Mouse (Mus musculus): ENCODE measurements around the gene Kcnq2. TPM values are rescaled to one million over a fixed set of nuclear protein-coding genes. Genes with fewer than 3 reads are reported as not detected.

Kcnq2 gene
- polyA plus RNA-seq, 1 experiment from 2014 or later = 3.5 TPM

DNA sequence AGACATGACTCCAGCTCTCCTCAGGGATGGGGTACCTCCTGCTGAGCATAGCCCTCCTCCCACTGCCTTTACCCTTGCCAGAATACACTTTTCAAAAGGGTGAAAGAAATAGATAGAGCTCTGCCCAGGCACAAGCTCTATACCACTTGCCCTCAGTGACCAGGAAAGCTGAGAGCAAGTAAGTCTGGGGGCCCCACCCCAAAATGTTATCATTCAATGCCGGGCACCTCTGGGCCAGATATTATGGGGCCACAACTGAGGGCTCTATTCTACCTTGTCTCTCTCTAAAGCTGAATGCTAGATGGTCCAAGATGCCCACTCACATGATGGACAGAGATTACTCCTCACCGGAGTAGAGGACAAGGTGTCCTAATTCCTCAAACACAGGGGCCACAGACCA, 55.6 kb downstream of the Kcnq2 start:
- H3K4me3 ChIP-seq = no peak overlapping the region
- WGBS = 94% methylated on average over 2 of the region's 2 CpGs
- no peaks in the 10 kb centered on the region for H3K36me3 ChIP-seq
- no peak for DNase-seq (ENCODE audit: low spot score)
- peaks cover 16% of the 10 kb centered on the region; the same call in 1 of the 2 replicates for H3K4me1 ChIP-seq
- no peak overlapping the region for H3K27ac ChIP-seq (replicated peaks)
- no peaks in the 10 kb centered on the region for H3K9me3 ChIP-seq (replicated peaks)
- no peaks in the 10 kb centered on the region for H3K27me3 ChIP-seq (ENCODE audit: low read depth, poor library complexity, severe bottlenecking)

- WGBS = 81% methylated on average over 2 of the region's 2 CpGs
- Histone ChIP-seq H3K27ac (replicated peaks) (no peak overlapping the region), H3K27me3 (ENCODE audit: low read depth, poor library complexity, severe bottlenecking) (no peaks in the 10 kb centered on the region), H3K9me3 (replicated peaks) (no peaks in the 10 kb centered on the region), H3K36me3 (no peaks in the 10 kb centered on the region), H3K4me1 (0 out of 2 replicates have a peak, but pooled peaks cover 12% of the 10 kb centered on the region), H3K4me3 (no peak overlapping the region)
- DNase-seq (ENCODE audit: low spot score) = no peak
Measured at GRCm38 (mm10) chr2:181078908-181079307, 56.2 kb downstream of the Kcnq2 start.

DNA sequence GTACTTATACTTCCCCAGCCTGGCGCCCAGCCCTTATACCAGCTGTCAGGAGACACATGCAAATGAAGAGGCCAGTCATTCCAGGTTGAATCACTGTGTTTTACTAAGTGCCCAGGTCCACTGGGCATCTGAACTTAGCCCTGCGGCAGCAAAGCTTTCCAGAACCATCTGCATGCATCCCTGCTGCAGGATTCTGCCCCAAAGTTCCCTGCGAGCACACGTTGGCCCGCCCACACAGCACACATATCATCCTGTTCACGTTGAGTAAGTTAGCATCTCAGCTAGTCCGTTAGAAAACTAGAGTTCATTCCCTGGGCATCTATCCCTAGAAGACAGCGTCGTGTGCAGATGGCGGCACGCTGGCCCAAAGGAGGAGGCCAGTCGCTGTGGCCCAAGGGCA, 59.6 kb downstream of the Kcnq2 start:
- Histone ChIP-seq H3K4me3 (no peak overlapping the region), H3K9me3 (replicated peaks) (no peaks in the 10 kb centered on the region), H3K36me3 (no peaks in the 10 kb centered on the region), H3K27ac (replicated peaks) (no peak overlapping the region), H3K27me3 (ENCODE audit: low read depth, poor library complexity, severe bottlenecking) (no peaks in the 10 kb centered on the region), H3K4me1 (0 out of 2 replicates have a peak, but pooled peaks cover 6% of the 10 kb centered on the region)
- 88% methylated on average over 12 of the region's 12 CpGs for WGBS
- no peak for DNase-seq (ENCODE audit: low spot score)

- 4% methylated on average over 1 of the region's 1 CpGs for WGBS
Measured at GRCm38 (mm10) chr2:181072403-181072714, 62.7 kb downstream of the Kcnq2 start.

GRCm38 (mm10) chr2:181071706-181072402, 63.2 kb downstream of the Kcnq2 start:
- Histone ChIP-seq H3K4me3 (no peak overlapping the region), H3K36me3 (no peaks in the 10 kb centered on the region), H3K4me1 (0 out of 2 replicates have a peak, but pooled peaks cover 4% of the 10 kb centered on the region), H3K27ac (replicated peaks) (no peak overlapping the region), H3K27me3 (ENCODE audit: low read depth, poor library complexity, severe bottlenecking) (no peaks in the 10 kb centered on the region), H3K9me3 (replicated peaks) (no peaks in the 10 kb centered on the region)
- peak; percentile 84 for DNase-seq (ENCODE audit: low spot score)
- WGBS = 67% methylated on average over 7 of the region's 7 CpGs

More at GRCm38 (mm10) chr2:181072403-181072714, 62.7 kb downstream of the Kcnq2 start:
- H3K9me3 ChIP-seq (replicated peaks) = no peaks in the 10 kb centered on the region
- H3K4me3 ChIP-seq = no peak overlapping the region
- H3K4me1 ChIP-seq = 0 out of 2 replicates have a peak, but pooled peaks cover 6% of the 10 kb centered on the region
- H3K36me3 ChIP-seq = no peaks in the 10 kb centered on the region
- DNase-seq (ENCODE audit: low spot score) = no peak
- no peaks in the 10 kb centered on the region for H3K27me3 ChIP-seq (ENCODE audit: low read depth, poor library complexity, severe bottlenecking)
- no peak overlapping the region for H3K27ac ChIP-seq (replicated peaks)

DNA sequence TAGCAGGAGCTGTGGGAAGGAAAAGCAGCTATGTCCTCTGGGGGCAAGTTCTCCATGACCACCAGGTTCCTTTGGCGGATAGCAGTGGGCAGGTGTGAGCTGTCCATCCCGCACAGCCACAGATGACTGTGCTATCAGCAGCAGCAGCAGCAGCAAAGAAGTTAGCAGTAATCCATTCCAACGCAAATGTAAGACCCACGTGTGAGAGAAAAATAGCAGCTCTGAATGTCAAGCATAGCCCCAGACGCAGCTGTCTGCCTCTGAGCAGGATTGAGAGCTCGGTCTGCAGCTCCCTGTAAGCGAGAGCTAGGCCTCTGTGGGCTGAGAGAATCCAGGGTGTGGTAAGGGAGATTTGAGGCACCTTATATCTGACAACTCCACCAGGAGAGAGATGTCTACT, 65.0 kb downstream of the Kcnq2 start:
- H3K27me3 ChIP-seq (ENCODE audit: low read depth, poor library complexity, severe bottlenecking) = no peaks in the 10 kb centered on the region
- no peak overlapping the region for H3K4me3 ChIP-seq
- no peaks in the 10 kb centered on the region for H3K4me1 ChIP-seq
- WGBS = 60% methylated on average over 7 of the region's 7 CpGs
- no peak for DNase-seq (ENCODE audit: low spot score)
- H3K27ac ChIP-seq (replicated peaks) = no peak overlapping the region
- no peaks in the 10 kb centered on the region for H3K36me3 ChIP-seq
- H3K9me3 ChIP-seq (replicated peaks) = no peaks in the 10 kb centered on the region

GRCm38 (mm10) chr2:181068499-181068898, 66.6 kb downstream of the Kcnq2 start:
- no peak overlapping the region for H3K4me3 ChIP-seq
- no peaks in the 10 kb centered on the region for H3K27me3 ChIP-seq (ENCODE audit: low read depth, poor library complexity, severe bottlenecking)
- H3K4me1 ChIP-seq = no peaks in the 10 kb centered on the region
- no peaks in the 10 kb centered on the region for H3K36me3 ChIP-seq
- 76% methylated on average over 5 of the region's 5 CpGs for WGBS
- H3K9me3 ChIP-seq (replicated peaks) = no peaks in the 10 kb centered on the region
- no peak overlapping the region for H3K27ac ChIP-seq (replicated peaks)
- DNase-seq (ENCODE audit: low spot score) = no peak

DNA sequence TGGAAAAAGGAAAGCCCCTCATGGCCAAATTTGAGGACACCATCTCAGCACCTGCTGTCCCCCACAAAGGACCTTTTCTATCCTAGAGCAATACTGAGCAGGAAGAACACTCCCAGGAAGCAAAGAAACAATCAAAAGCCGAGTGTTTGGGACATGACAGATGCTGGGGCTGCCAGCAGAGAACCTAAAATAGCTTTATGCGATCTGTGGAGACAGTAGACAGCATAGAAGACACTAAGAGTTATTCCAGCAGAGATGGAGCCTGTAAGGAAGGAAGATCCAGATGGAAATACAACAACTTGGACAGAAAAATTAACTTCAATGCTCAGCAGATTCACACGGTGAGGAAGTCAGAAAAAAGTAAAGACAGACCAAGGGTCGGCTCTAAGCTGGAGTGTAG, 69.3 kb downstream of the Kcnq2 start:
- no peak overlapping the region for H3K4me3 ChIP-seq
- no peaks in the 10 kb centered on the region for H3K9me3 ChIP-seq (replicated peaks)
- no peaks in the 10 kb centered on the region for H3K4me1 ChIP-seq
- no peak for DNase-seq (ENCODE audit: low spot score)
- no peaks in the 10 kb centered on the region for H3K27me3 ChIP-seq (ENCODE audit: low read depth, poor library complexity, severe bottlenecking)
- 76% methylated on average over 4 of the region's 4 CpGs for WGBS
- no peak overlapping the region for H3K27ac ChIP-seq (replicated peaks)
- no peaks in the 10 kb centered on the region for H3K36me3 ChIP-seq

DNA sequence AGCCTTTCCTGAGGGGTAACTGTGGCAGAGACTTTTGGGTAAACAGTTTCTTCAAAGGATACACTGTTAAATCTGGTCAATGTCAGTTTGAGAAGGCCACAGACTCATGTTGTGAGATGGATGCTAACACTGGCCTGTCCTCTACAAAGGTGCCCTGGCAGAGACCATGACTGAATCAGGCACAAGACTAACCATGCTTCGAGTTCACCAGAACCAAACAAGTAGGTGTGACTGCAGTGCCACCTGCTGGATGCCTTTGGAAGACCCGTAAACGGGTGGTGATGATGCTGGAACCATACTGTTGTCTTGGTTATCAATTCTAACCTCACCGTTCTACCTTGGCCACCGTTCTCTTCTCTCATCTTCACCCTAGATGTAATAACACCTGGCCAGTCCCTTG, 75.0 kb downstream of the Kcnq2 start:
- DNase-seq (ENCODE audit: low spot score) = peak; percentile 77
- no peaks in the 10 kb centered on the region for H3K27me3 ChIP-seq (ENCODE audit: low read depth, poor library complexity, severe bottlenecking)

DNA sequence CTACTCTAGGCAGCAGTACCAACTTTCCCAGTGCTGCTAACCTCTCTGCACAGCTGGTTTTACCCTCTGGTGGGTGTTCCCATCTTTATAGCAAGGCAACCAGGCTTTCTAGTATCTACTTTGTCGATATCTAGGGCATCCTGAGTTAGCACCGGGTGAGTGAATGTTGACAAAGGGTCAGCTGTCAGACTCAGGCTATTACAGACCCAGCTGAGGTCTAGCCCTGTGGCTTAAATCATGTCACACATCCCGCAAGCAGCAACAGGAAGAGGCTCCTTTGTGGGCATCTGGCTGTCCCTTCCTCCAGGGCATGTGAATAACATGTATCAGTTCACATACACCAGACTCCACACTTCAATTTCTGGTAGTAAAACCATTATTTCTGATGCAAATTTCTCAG, 76.9 kb downstream of the Kcnq2 start:
- WGBS = 79% methylated on average over 3 of the region's 3 CpGs
- H3K4me3 ChIP-seq = no peak overlapping the region
- H3K9me3 ChIP-seq (replicated peaks) = no peaks in the 10 kb centered on the region
- no peaks in the 10 kb centered on the region for H3K36me3 ChIP-seq
- no peaks in the 10 kb centered on the region for H3K27me3 ChIP-seq (ENCODE audit: low read depth, poor library complexity, severe bottlenecking)
- no peak for DNase-seq (ENCODE audit: low spot score)
- H3K4me1 ChIP-seq = peaks cover 18% of the 10 kb centered on the region
- H3K27ac ChIP-seq (replicated peaks) = peak overlapping the region; percentile 10; the same call in 1 of the 2 replicates

More for the DNA sequence above, 75.0 kb downstream of the Kcnq2 start:
- Histone ChIP-seq H3K27ac (replicated peaks) (no peak overlapping the region), H3K4me3 (no peak overlapping the region), H3K4me1 (peaks cover 18% of the 10 kb centered on the region), H3K9me3 (replicated peaks) (no peaks in the 10 kb centered on the region), H3K36me3 (no peaks in the 10 kb centered on the region)
- 24% methylated on average over 5 of the region's 5 CpGs for WGBS

DNA sequence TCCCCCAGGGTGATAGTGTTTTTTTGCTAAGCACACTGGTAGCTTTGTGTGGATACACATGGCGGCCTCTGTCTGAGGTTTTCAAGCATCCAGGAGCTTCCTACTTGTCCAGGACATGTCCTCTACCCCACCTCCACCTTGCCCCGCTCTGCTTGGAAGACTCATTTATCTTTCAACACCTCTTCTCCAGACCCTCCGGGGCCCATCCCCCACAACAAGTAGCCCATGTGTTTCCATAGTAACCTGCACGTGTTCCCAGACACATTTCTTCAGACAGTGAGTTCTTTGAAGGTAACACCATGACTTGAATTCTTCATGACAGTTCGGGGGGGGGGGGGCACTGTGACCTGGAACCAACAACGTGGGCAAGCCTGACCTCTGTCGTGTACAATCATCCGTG, 77.8 kb downstream of the Kcnq2 start:
- no peak overlapping the region for H3K4me3 ChIP-seq
- no peak overlapping the region for H3K27ac ChIP-seq (replicated peaks)
- no peaks in the 10 kb centered on the region for H3K36me3 ChIP-seq
- H3K4me1 ChIP-seq = peaks cover 18% of the 10 kb centered on the region
- H3K27me3 ChIP-seq (ENCODE audit: low read depth, poor library complexity, severe bottlenecking) = no peaks in the 10 kb centered on the region
- 68% methylated on average over 8 of the region's 8 CpGs for WGBS
- no peak for DNase-seq (ENCODE audit: low spot score)
- H3K9me3 ChIP-seq (replicated peaks) = no peaks in the 10 kb centered on the region

- Histone ChIP-seq H3K27me3 (ENCODE audit: low read depth, poor library complexity, severe bottlenecking) (0 out of 2 replicates have a peak, but pooled peaks cover 6% of the 10 kb centered on the region), H3K4me1 (peaks cover 10% of the 10 kb centered on the region), H3K9me3 (replicated peaks) (no peaks in the 10 kb centered on the region), H3K27ac (replicated peaks) (no peak overlapping the region), H3K36me3 (no peaks in the 10 kb centered on the region), H3K4me3 (no peak overlapping the region)
- 86% methylated on average over 1 of the region's 1 CpGs for WGBS
- no peak for DNase-seq (ENCODE audit: low spot score)
Measured at GRCm38 (mm10) chr2:181052171-181052570, 82.9 kb downstream of the Kcnq2 start.

DNA sequence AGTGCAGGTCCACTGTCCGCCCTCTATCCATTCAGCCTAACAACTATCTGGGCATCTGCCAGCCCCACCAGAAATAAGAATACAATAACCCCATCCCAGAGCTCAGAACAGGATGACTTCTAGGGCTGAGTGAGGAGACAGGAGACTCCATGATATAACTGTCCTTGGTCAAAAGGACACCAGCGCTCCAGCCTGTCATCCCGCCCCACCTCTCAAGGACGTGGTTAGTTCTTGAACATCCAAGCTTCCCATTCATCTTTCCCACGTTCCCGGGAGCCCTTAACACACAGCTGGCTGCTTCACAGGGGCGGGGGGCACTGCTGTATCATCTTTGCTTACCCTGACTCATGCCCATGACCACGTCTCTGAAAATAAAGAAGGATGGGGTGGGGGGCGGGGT, 86.1 kb downstream of the Kcnq2 start:
- H3K36me3 ChIP-seq = no peaks in the 10 kb centered on the region
- H3K9me3 ChIP-seq (replicated peaks) = no peaks in the 10 kb centered on the region
- no peak overlapping the region for H3K4me3 ChIP-seq
- WGBS = 88% methylated on average over 9 of the region's 9 CpGs
- no peak for DNase-seq (ENCODE audit: low spot score)
- H3K4me1 ChIP-seq = peaks cover 17% of the 10 kb centered on the region
- H3K27ac ChIP-seq (replicated peaks) = no peak overlapping the region
- H3K27me3 ChIP-seq (ENCODE audit: low read depth, poor library complexity, severe bottlenecking) = 0 out of 2 replicates have a peak, but pooled peaks cover 6% of the 10 kb centered on the region
